Mouse (Mus musculus) embryonic facial prominence, embryonic 14.5 days (tissue): Measurements from ENCODE around the gene Lmna. TPM values are rescaled to one million over a fixed set of nuclear protein-coding genes. Genes with fewer than 3 reads are reported as not detected.

Source experiments
- ATAC-seq: fragments of 200-750 bp; cut with Nextera tagmentation; 2 replicates; pipeline ENCODE4 v1.8.0; 2017; ENCODE audit warnings: low read depth, moderate number of reproducible peaks, moderate TSS enrichment
- DNase-seq: peaks from one replicate; pipeline ENCODE4 v3.0.0-alpha.2; 2015; ENCODE audit warnings: low spot score
- H3K27ac ChIP-seq: fragments of 300-500 bp; sonication (generic); replicated peaks from 2 replicates; pipeline ENCODE4 v1.5.1; 2014; ENCODE audit warnings: low read depth, mild to moderate bottlenecking, low read length, moderate library complexity
- H3K27me3 ChIP-seq: fragments of 300-500 bp; sonication (generic); replicated peaks from 2 replicates; pipeline ENCODE4 v1.6.1; 2014; ENCODE audit warnings: low read length; ENCODE audit not compliant: control insufficient read depth, insufficient read depth
- H3K36me3 ChIP-seq: fragments of 300-500 bp; sonication (generic); 2 replicates; pipeline ENCODE4 v1.6.1; 2014; ENCODE audit warnings: low read length, mixed read lengths; ENCODE audit not compliant: control insufficient read depth, insufficient read depth
- H3K4me1 ChIP-seq: fragments of 300-500 bp; sonication (generic); 2 replicates; pipeline ENCODE4 v1.6.1; 2014; ENCODE audit warnings: antibody characterized with exemption, low read length; ENCODE audit not compliant: control insufficient read depth, insufficient read depth
- H3K4me2 ChIP-seq: fragments of 300-500 bp; sonication (generic); 2 replicates; pipeline ENCODE4 v1.6.1; 2014; ENCODE audit warnings: low read depth, mild to moderate bottlenecking, low read length, moderate library complexity, mixed read lengths
- H3K4me3 ChIP-seq: fragments of 300-500 bp; sonication (generic); 2 replicates; pipeline ENCODE4 v1.5.1; 2014; ENCODE audit warnings: low read depth, mild to moderate bottlenecking, low read length
- H3K9ac ChIP-seq: fragments of 300-500 bp; sonication (generic); 2 replicates; pipeline ENCODE4 v1.6.1; 2014; ENCODE audit warnings: low read depth, mild to moderate bottlenecking, low read length, moderate library complexity, mixed read lengths
- H3K9me3 ChIP-seq: fragments of 300-500 bp; sonication (generic); 2 replicates; pipeline ENCODE4 v1.6.1; 2016; ENCODE audit warnings: low read length; ENCODE audit not compliant: control insufficient read depth
- WGBS: fragments of 180-500 bp; shearing (Covaris S2); extraction: QIAGEN DNeasy Blood & Tissue Kit; methylation state at CpG from one replicate; pipeline ENCODE4 v1.1.7; 2014; 5-methylcytosine and 5-hydroxymethylcytosine counted together
- polyA plus RNA-seq: library from polyadenylated mRNA; unstranded; fragments of >200 nt; fragmentation: Nextera tagmentation; extraction: Ambion mirVana; gene quantifications from 2 replicates; pipeline ENCODE4 v1.2.1, GENCODE M21; 2014

Lmna gene
- polyA plus RNA-seq, result 426 and 482 TPM in 2 replicates

DNA sequence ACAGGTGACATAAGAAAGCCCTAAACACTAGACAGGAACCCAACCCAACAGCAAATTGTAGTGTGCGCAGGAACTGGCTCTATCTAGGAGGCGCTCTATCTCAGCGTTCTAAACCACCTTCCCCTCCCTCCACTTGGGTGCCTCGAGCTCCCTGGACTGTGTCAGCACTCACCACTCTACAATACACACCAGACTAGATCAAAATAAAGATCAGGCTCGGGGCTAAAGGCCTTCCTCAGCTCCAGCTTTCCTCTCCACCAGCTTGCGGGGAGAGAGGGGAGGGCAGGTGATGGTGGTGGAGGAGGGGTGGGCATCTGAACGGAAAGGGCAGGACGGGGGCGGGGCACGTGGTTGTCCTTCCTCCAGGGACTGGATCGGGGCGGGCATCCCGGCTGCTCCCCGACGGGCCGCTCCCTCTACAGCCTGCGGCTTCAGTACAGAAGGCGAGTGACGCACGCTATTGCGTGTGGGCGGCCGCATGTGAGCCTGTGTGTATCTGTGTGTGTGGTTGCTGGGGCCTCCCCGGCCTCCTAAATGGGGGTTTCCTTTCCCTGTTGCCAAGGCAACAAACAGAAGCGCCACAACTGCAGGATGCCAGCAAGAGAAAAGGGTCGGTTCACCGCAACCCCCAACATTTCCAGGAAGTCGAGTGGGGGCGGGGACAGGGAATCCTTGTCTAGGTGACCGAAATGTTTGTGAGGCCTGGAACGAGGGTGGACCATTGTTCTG is at the start of gene Lmna:
Gene Lmna, minus strand, starts transcription at position 265 of the 729 bp plus-strand sequence.
- peak within 1 kb of the TSS; percentile 54 for H3K4me2 ChIP-seq
- 2% methylated on average over 31 of the region's 31 CpGs for WGBS
- H3K36me3 ChIP-seq, result no peaks in the 10 kb centered on the region
- ATAC-seq, result peak; percentile 94
- peak within 1 kb of the TSS; percentile 30 for H3K4me3 ChIP-seq
- peak; percentile 97 for DNase-seq
- H3K27me3 ChIP-seq, result no peaks in the 10 kb centered on the region
- H3K9ac ChIP-seq, result peak within 1 kb of the TSS; percentile 60
- peaks cover 67% of the 10 kb centered on the region for H3K4me1 ChIP-seq
- H3K9me3 ChIP-seq, result no peaks in the 10 kb centered on the region
- H3K27ac ChIP-seq, result peak within 1 kb of the TSS; percentile 95

DNA sequence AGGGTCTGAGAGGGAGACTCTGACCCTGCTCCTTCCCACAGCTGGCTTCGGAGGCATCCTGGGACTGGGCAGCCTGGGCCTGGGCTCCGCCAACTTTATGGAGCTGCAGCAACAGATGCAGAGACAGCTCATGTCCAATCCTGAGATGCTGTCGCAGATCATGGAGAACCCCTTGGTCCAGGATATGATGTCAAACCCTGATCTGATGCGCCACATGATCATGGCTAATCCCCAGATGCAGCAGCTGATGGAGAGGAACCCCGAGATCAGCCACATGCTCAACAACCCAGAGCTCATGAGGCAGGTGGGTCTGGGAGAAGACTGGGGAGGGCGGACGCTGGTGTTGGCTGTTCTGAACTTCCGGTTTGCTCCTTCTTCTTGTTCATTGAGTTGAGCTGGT is 46.9 kb upstream of the Lmna start:
- Histone ChIP-seq H3K27me3 (no peaks in the 10 kb centered on the region), H3K36me3 (peaks cover 62% of the 10 kb centered on the region), H3K9me3 (no peaks in the 10 kb centered on the region), H3K27ac (no peak overlapping the region), H3K9ac (no peak overlapping the region), H3K4me3 (no peak overlapping the region), H3K4me2 (no peak overlapping the region), H3K4me1 (peaks cover 11% of the 10 kb centered on the region)
- ATAC-seq, result no peak
- 89% methylated on average over 8 of the region's 8 CpGs for WGBS
- DNase-seq, result no peak

DNA sequence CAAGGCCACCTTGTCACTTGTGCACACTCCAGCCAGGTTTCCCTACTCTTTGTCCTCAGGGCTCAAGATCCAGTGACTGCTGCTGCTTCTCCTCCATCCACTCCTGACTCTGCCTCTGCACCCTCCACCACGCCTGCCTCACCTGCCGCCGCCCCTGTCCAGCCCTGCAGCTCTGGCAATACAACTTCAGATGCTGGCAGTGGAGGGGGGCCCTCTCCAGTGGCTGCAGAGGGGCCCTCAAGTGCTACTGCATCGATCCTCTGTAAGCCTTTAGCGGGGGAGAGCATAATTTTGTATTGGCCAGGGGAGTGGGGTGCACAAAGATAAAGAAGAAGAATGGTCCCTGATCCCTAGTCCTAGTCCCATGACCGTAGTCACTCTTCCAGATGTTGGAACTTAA is 46.0 kb upstream of the Lmna start:
- Histone ChIP-seq H3K9ac (no peak overlapping the region; the same call in 1 of the 2 replicates), H3K27ac (no peak overlapping the region), H3K27me3 (no peaks in the 10 kb centered on the region), H3K4me2 (no peak overlapping the region), H3K9me3 (no peaks in the 10 kb centered on the region), H3K36me3 (peaks cover 53% of the 10 kb centered on the region), H3K4me1 (peaks cover 13% of the 10 kb centered on the region), H3K4me3 (no peak overlapping the region)
- DNase-seq (no peak), ATAC-seq (no peak)
- WGBS, result 95% methylated on average over 6 of the region's 6 CpGs

DNA sequence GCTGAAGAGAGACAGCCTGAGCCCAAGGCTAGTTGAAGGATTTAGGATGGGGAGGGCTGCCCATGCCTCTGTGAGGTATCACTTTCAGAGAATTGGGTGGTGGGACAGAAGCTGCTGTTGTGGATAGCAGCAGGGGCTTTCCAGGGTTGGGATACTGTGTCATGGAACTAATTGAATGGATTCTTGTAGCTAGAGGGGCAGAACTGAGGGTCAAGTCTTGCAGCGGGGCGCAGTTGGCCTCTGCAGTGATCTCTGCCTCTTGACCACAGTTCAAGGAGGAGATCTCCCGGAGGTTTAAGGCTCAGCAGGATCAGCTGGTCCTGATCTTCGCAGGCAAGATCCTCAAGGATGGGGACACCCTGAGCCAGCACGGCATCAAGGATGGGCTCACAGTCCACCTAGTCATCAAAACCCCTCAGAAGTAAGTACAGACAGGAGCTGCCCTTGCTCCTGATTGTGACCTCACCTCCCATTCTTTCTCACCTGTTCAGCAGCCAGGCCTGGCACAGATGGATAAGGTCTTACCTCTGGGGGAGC is 45.4 kb upstream of the Lmna start:
- Histone ChIP-seq H3K9ac (0 out of 2 replicates have a peak overlapping the region, but pooled peaks have one; percentile 26), H3K9me3 (no peaks in the 10 kb centered on the region), H3K4me2 (peak overlapping the region; percentile 86; the same call in 1 of the 2 replicates), H3K4me1 (peaks cover 13% of the 10 kb centered on the region), H3K27ac (no peak overlapping the region), H3K27me3 (no peaks in the 10 kb centered on the region), H3K36me3 (peaks cover 47% of the 10 kb centered on the region), H3K4me3 (no peak overlapping the region)
- ATAC-seq, result no peak
- 77% methylated on average over 2 of the region's 5 CpGs for WGBS
- DNase-seq, result no peak

GRCm38 (mm10) chr3:88553880-88554586 is 44.3 kb upstream of the Lmna start:
- Histone ChIP-seq H3K9me3 (no peaks in the 10 kb centered on the region), H3K27me3 (no peaks in the 10 kb centered on the region), H3K4me2 (peak overlapping the region; percentile 86), H3K36me3 (peaks cover 36% of the 10 kb centered on the region), H3K4me3 (peak overlapping the region; percentile 89), H3K27ac (peak overlapping the region; percentile 97), H3K9ac (peak overlapping the region; percentile 88), H3K4me1 (peaks cover 13% of the 10 kb centered on the region)
- WGBS, result under 1% methylated on average over 24 of the region's 41 CpGs
- DNase-seq, result peak; percentile 78
- peak; percentile 35 for ATAC-seq

GRCm38 (mm10) chr3:88553525-88553879 is 43.7 kb upstream of the Lmna start, which contains the start of gene Ubqln4:
Gene Ubqln4, plus strand, starts transcription at chr3:88553758.
- DNase-seq, result peak; percentile 91
- Histone ChIP-seq H3K27me3 (no peaks in the 10 kb centered on the region), H3K9ac (peak within 1 kb of the TSS; percentile 88), H3K9me3 (no peaks in the 10 kb centered on the region), H3K4me3 (peak within 1 kb of the TSS; percentile 89), H3K27ac (peak within 1 kb of the TSS; percentile 97), H3K4me1 (peaks cover 13% of the 10 kb centered on the region), H3K4me2 (peak within 1 kb of the TSS; percentile 86), H3K36me3 (peaks cover 31% of the 10 kb centered on the region)
- 4% methylated on average over 4 of the region's 37 CpGs for WGBS
- ATAC-seq, result peak; percentile 91

DNA sequence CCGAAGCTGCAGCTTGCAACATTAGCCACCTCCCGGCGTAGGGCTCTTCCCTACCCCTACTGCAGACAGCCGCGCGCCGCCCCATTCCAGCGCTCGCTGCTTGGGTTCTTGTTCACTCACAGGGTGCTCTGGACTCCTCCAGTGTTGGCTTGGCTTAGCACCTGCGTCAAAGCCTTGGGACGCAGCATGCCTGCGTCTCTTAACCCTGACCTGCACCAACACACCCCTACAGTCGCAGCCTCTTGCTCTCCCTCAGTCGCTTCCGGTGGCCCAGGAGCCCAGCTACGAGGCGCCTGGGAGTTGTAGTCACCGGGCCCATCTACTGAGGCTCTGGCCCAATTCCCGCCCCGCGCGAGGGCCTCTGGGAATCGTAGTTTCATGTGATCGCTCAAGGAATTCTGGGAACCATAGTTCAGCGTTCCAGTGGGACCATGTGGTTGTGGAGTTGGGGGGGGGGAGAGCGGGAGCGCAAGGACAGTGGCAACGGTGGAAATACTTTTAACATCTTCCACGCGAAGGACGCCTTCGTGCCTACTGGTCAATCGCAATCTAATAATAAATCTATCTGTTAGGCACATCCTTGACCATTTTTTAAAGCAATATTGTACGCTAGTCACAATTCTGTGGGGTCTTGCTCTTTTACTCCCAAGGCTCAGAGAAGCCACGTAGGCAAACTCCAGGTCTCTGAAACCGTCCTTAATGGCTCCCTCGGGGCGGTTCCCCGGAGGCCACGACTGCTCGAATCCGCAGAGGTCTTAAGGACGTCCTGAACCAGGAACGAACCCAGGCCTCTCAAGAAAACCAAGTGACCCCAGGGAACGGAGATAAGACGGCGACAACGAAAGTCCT is 43.1 kb upstream of the Lmna start, which contains the start of gene Lamtor2:
Gene Lamtor2, minus strand, starts transcription at position 399 of the 849 bp plus-strand sequence.
- Histone ChIP-seq H3K4me1 (peaks cover 13% of the 10 kb centered on the region), H3K4me3 (peak within 1 kb of the TSS; percentile 89), H3K4me2 (peak within 1 kb of the TSS; percentile 86), H3K9me3 (no peaks in the 10 kb centered on the region), H3K27ac (peak within 1 kb of the TSS; percentile 97), H3K9ac (peak within 1 kb of the TSS; percentile 88), H3K36me3 (peaks cover 25% of the 10 kb centered on the region), H3K27me3 (no peaks in the 10 kb centered on the region)
- under 1% methylated on average over 48 of the region's 48 CpGs for WGBS
- peak; percentile 99 for DNase-seq
- peak; percentile 92 for ATAC-seq
